Mouse (Mus musculus): ENCODE data around the gene Sctr. TPM values are rescaled to one million over a fixed set of nuclear protein-coding genes. Genes with fewer than 3 reads are reported as not detected.
"Not testable (repeated sequence)": the region's sequence is repeated elsewhere in the genome, so short reads cannot be mapped to it uniquely, and the experiment has no call there.

The Sctr gene
- polyA plus RNA-seq, 1 experiment from 2014 or later: 1.0 TPM

DNA sequence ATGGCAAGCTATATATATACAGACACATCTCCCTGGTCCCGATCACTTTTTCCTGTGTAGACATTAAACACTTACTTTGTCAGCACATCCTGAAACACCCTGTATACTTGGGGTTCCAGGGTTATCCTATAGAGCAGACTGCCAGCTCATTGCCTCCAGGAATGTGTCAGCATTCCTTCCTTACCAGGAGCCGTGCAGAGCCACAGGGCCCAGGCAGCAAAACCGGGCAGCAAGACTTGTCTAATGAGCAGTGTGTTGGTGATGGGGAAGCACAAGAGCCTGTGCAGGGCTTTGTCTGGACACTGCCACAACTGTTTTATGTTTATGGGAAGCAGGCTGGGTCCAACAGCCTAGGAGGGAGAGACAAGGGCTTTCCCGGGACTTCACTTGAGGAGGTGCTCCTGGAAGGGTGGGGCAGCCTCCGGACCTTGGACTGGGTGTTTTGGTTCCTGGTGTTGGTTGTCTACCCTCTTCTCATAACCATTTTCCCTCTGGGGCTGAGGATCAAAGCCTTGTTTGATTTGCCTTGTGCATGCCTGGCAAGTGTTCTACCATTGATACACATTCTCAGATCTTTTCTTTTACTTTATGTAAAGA is 77.3 kb downstream of the Sctr start:
- no peak overlapping the region for H3K4me3 ChIP-seq (ENCODE audit: low read depth, low read length)
- no peak overlapping the region for H3K27ac ChIP-seq (ENCODE audit: low read length)
- H3K4me1 ChIP-seq (ENCODE audit: control insufficient read depth, insufficient read depth, low read length): no peaks in the 10 kb centered on the region
- no peak overlapping the region for H3K9ac ChIP-seq (ENCODE audit: low read depth, low read length)
- WGBS: 61% methylated on average over 5 of the region's 5 CpGs
- H3K36me3 ChIP-seq (ENCODE audit: control insufficient read depth, insufficient read depth, low read length): no peaks in the 10 kb centered on the region
- no peak for ATAC-seq
- H3K9me3 ChIP-seq (replicated peaks; ENCODE audit: control insufficient read depth, low read length, poor library complexity, severe bottlenecking): no peaks in the 10 kb centered on the region
- H3K27me3 ChIP-seq (ENCODE audit: control insufficient read depth, insufficient read depth, low read depth, low read length): no peaks in the 10 kb centered on the region
- H3K4me2 ChIP-seq (ENCODE audit: low read length): no peak overlapping the region

DNA sequence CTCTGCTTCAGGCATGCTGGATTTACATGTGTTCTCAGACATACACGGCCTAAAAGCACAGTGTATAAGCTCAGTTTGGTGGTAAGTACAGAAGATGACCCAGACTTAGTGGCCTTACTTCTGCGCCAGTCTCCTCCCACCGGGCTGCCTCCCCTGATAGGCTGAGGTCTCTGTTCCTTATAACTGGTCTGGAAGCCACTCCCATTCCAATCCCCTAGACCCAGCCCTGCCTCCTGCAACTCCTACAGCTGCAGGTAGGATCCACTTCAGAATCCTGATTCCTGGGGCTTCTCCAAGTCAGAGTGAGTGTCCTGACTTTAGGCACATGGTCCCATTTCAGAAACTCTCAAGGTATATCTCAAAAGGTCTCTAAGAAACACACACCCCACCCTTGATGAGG is 79.0 kb downstream of the Sctr start:
- no peak for ATAC-seq
- Histone ChIP-seq H3K4me2 (ENCODE audit: low read length) (no peak overlapping the region), H3K27ac (ENCODE audit: low read length) (no peak overlapping the region), H3K27me3 (ENCODE audit: control insufficient read depth, insufficient read depth, low read depth, low read length) (no peaks in the 10 kb centered on the region), H3K9ac (ENCODE audit: low read depth, low read length) (no peak overlapping the region), H3K4me3 (ENCODE audit: low read depth, low read length) (no peak overlapping the region), H3K36me3 (ENCODE audit: control insufficient read depth, insufficient read depth, low read length) (no peaks in the 10 kb centered on the region), H3K4me1 (ENCODE audit: control insufficient read depth, insufficient read depth, low read length) (no peaks in the 10 kb centered on the region), H3K9me3 (replicated peaks; ENCODE audit: control insufficient read depth, low read length, poor library complexity, severe bottlenecking) (no peaks in the 10 kb centered on the region)
- whole genome bisulfite sequencing: 75% methylated on average over 3 of the region's 3 CpGs

DNA sequence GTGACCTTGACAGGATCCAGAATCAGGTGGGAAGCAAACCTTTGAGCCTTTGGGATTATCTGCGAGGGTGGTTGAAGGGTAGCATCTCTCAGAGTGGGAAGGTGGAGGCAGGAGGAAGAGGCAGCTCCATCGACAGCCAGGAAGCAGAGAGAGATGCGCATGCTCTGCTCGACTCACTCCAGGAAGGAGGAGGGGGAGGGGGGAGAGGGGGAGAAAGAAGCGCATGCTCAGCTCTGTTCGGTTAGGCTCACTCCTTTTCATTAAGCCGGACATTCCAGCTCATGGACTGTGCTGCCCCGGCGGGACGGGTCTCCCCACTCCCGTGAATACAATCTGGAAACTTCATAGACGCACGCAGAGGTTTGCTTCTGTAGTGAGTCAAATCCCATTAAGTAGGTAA is 80.0 kb downstream of the Sctr start:
- 48% methylated on average over 13 of the region's 13 CpGs for WGBS
- H3K27ac ChIP-seq (ENCODE audit: low read length): no peak overlapping the region
- no peaks in the 10 kb centered on the region for H3K9me3 ChIP-seq (replicated peaks; ENCODE audit: control insufficient read depth, low read length, poor library complexity, severe bottlenecking)
- H3K36me3 ChIP-seq (ENCODE audit: control insufficient read depth, insufficient read depth, low read length): no peaks in the 10 kb centered on the region
- H3K4me3 ChIP-seq (ENCODE audit: low read depth, low read length): no peak overlapping the region
- H3K4me2 ChIP-seq (ENCODE audit: low read length): no peak overlapping the region
- H3K4me1 ChIP-seq (ENCODE audit: control insufficient read depth, insufficient read depth, low read length): no peaks in the 10 kb centered on the region
- no peak overlapping the region for H3K9ac ChIP-seq (ENCODE audit: low read depth, low read length)
- H3K27me3 ChIP-seq (ENCODE audit: control insufficient read depth, insufficient read depth, low read depth, low read length): no peaks in the 10 kb centered on the region
- no peak for ATAC-seq

DNA sequence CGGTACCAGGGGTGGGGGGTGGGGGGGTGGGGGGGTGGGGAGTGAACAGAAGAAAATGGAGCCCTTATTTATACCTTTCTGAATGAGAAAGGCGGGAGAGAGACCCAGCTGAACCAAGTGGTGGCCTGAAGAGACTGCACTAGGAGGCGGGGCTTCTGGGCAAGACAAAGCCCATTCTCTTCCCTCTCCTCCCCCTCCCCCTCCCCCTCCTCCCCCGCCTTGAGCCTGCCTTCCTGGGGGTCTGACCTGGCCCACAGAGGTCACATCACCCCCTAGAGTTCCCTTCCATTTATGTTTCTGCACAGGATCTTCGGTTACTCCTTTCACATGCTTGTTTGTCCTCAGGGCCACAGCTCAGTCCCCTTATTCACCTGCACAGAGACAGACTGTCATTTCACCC is 82.5 kb downstream of the Sctr start:
- peaks cover 3% of the 10 kb centered on the region; the same call in 1 of the 2 replicates for H3K9me3 ChIP-seq (replicated peaks; ENCODE audit: control insufficient read depth, low read length, poor library complexity, severe bottlenecking)
- H3K36me3 ChIP-seq (ENCODE audit: control insufficient read depth, insufficient read depth, low read length): no peaks in the 10 kb centered on the region
- H3K27ac ChIP-seq (ENCODE audit: low read length): no peak overlapping the region
- no peaks in the 10 kb centered on the region for H3K4me1 ChIP-seq (ENCODE audit: control insufficient read depth, insufficient read depth, low read length)
- no peak overlapping the region for H3K4me2 ChIP-seq (ENCODE audit: low read length)
- no peak for ATAC-seq
- H3K4me3 ChIP-seq (ENCODE audit: low read depth, low read length): no peak overlapping the region
- no peaks in the 10 kb centered on the region for H3K27me3 ChIP-seq (ENCODE audit: control insufficient read depth, insufficient read depth, low read depth, low read length)
- no peak overlapping the region for H3K9ac ChIP-seq (ENCODE audit: low read depth, low read length)
- 12% methylated on average over 5 of the region's 5 CpGs for WGBS

DNA sequence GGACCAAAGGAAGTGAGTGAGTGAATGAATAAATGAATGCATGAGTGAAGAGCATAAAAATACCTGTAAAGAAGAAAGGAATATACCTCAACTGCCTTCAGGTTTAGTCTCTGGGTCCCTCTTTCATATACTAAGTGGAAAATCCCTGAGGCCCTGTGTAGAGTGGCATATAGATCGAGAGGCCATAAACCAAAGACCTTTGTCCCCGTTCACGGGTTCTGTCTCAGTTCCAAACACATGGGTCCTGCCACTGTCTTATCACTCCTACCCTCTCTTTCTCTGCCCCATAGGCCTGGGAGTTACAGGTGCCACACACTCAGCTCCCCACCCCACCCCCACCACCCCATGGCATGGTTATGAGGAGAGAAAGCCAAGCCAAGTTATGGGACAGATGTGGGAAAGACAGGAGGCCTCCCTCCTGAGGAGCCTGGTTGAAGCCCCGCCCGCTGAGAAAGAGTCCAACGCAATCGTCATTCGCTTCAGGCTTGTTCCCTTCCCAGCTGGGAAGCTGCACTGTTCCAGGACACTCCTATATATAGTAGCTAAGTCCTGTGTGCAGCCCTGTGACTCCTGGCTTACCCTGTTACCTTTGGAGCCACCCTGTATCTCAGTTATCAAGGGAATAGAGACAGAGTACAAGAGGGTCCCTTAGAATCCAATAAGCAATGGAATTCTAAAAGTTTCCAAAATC is 84.3 kb downstream of the Sctr start:
- Histone ChIP-seq H3K36me3 (ENCODE audit: control insufficient read depth, insufficient read depth, low read length) (no peaks in the 10 kb centered on the region), H3K4me2 (ENCODE audit: low read length) (no peak overlapping the region), H3K4me1 (ENCODE audit: control insufficient read depth, insufficient read depth, low read length) (no peaks in the 10 kb centered on the region), H3K9ac (ENCODE audit: low read depth, low read length) (no peak overlapping the region), H3K9me3 (replicated peaks; ENCODE audit: control insufficient read depth, low read length, poor library complexity, severe bottlenecking) (peaks cover 3% of the 10 kb centered on the region; the same call in 1 of the 2 replicates), H3K4me3 (ENCODE audit: low read depth, low read length) (no peak overlapping the region), H3K27me3 (ENCODE audit: control insufficient read depth, insufficient read depth, low read depth, low read length) (no peaks in the 10 kb centered on the region), H3K27ac (ENCODE audit: low read length) (no peak overlapping the region)
- 89% methylated on average over 8 of the region's 8 CpGs for WGBS
- no peak for ATAC-seq

DNA sequence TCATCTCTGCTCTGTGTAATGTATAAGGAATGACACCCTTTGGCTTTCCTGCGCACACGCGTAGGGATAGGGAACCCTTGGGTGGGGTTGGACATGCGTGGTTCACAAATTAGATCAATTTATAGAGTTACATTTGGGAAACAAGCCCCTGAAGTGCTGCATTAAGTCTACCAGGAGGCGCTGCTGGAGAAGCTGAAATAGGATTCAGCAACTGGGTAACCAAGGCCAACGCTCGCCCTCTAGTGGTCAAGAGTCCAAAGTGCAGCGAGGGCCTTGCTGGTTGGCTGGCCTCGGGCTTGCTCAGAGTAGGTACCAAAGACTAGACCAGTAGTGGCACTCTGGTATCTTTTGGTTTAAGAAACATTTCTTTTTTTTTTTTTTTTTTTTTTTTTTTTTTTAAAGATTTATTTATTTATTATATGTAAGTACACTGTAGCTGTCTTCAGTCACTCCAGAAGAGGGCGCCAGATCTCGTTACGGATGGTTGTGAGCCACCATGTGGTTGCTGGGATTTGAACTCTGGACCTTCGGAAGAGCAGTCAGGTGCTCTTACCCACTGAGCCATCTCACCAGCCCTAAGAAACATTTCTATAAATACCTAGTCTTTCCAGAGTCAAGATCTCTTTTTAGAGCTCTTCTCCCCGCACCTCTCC is 86.9 kb downstream of the Sctr start:
- H3K27me3 ChIP-seq (ENCODE audit: control insufficient read depth, insufficient read depth, low read depth, low read length); H3K4me3 ChIP-seq (ENCODE audit: low read depth, low read length); H3K9ac ChIP-seq (ENCODE audit: low read depth, low read length); H3K27ac ChIP-seq (ENCODE audit: low read length); H3K4me2 ChIP-seq (ENCODE audit: low read length); ATAC-seq; H3K4me1 ChIP-seq (ENCODE audit: control insufficient read depth, insufficient read depth, low read length); H3K9me3 ChIP-seq (replicated peaks; ENCODE audit: control insufficient read depth, low read length, poor library complexity, severe bottlenecking); H3K36me3 ChIP-seq (ENCODE audit: control insufficient read depth, insufficient read depth, low read length): not testable (repeated sequence)
- 54% methylated on average over 11 of the region's 14 CpGs for WGBS

DNA sequence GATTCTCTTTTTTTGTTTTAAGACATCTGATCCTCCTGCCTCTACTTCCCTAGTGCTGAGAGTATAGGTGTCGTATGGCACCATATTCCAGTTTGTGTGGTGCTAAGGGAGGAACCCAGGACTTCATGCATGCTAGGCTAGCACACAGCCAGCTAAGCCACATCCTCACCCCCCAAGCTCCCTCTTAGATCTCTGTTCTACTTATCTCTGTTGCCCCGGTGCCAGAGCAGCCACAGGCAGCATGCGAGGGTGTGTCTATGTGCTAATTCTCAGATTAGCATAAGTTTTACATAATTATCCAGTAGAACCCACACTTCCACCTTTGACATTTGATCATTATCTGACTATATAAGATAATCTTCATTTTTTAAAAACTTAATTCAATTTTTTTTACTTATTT is 88.2 kb downstream of the Sctr start:
- no peaks in the 10 kb centered on the region for H3K27me3 ChIP-seq (ENCODE audit: control insufficient read depth, insufficient read depth, low read depth, low read length)
- peaks cover 3% of the 10 kb centered on the region; the same call in 1 of the 2 replicates for H3K9me3 ChIP-seq (replicated peaks; ENCODE audit: control insufficient read depth, low read length, poor library complexity, severe bottlenecking)
- H3K4me2 ChIP-seq (ENCODE audit: low read length): no peak overlapping the region
- no peak overlapping the region for H3K4me3 ChIP-seq (ENCODE audit: low read depth, low read length)
- 52% methylated on average over 3 of the region's 3 CpGs for WGBS
- no peaks in the 10 kb centered on the region for H3K4me1 ChIP-seq (ENCODE audit: control insufficient read depth, insufficient read depth, low read length)
- H3K9ac ChIP-seq (ENCODE audit: low read depth, low read length): no peak overlapping the region
- H3K27ac ChIP-seq (ENCODE audit: low read length): no peak overlapping the region
- H3K36me3 ChIP-seq (ENCODE audit: control insufficient read depth, insufficient read depth, low read length): no peaks in the 10 kb centered on the region
- ATAC-seq: no peak

DNA sequence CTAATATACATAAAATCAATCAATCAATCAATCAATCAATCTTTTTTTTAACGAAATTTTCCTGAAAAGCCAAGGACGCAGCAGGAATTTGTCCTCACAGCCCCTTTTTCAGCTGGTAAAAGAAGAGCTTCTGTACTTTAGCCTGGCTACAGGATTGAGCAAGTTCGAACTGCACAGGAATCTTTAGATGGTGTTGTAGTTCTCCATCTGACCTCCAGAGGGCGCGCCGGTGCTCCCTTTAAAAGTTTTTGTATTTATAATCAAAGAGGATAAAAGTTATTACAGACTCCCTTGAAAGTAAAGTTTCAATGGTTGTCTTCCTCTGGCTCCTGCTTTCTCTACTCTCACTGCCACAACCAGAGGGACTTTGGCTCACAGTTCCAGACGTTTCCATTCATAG is 91.6 kb downstream of the Sctr start:
- whole genome bisulfite sequencing: 12% methylated on average over 7 of the region's 7 CpGs
- H3K9me3 ChIP-seq (replicated peaks; ENCODE audit: control insufficient read depth, low read length, poor library complexity, severe bottlenecking): no peaks in the 10 kb centered on the region

DNA sequence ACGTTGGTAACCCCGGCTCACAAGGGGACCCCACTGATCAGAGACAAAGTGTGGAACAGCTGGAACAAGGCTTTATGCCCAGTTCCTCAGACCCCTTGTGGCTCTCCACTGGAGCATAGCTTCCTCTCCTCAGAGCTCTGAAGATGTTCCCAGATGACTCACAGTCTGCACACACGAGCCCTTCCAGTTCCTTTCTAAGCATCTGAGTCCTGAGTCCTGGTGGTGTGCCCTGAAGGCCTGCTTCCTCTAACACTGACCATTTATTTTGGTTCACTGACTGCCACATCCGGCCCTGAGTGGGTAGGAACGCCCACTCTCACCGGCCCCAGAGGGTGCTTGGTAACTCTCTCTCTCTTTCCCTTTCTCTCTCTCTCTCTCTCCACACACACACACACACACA is 92.8 kb downstream of the Sctr start:
- Histone ChIP-seq H3K4me3 (ENCODE audit: low read depth, low read length) (no peak overlapping the region), H3K4me2 (ENCODE audit: low read length) (no peak overlapping the region), H3K4me1 (ENCODE audit: control insufficient read depth, insufficient read depth, low read length) (no peaks in the 10 kb centered on the region), H3K36me3 (ENCODE audit: control insufficient read depth, insufficient read depth, low read length) (no peaks in the 10 kb centered on the region), H3K9me3 (replicated peaks; ENCODE audit: control insufficient read depth, low read length, poor library complexity, severe bottlenecking) (no peaks in the 10 kb centered on the region), H3K27ac (ENCODE audit: low read length) (no peak overlapping the region), H3K27me3 (ENCODE audit: control insufficient read depth, insufficient read depth, low read depth, low read length) (no peaks in the 10 kb centered on the region), H3K9ac (ENCODE audit: low read depth, low read length) (no peak overlapping the region)
- no peak for ATAC-seq
- WGBS: 65% methylated on average over 6 of the region's 6 CpGs

More for the DNA sequence above, 91.6 kb downstream of the Sctr start:
- Histone ChIP-seq H3K4me2 (ENCODE audit: low read length) (no peak overlapping the region), H3K9ac (ENCODE audit: low read depth, low read length) (no peak overlapping the region), H3K4me1 (ENCODE audit: control insufficient read depth, insufficient read depth, low read length) (no peaks in the 10 kb centered on the region), H3K4me3 (ENCODE audit: low read depth, low read length) (no peak overlapping the region), H3K27me3 (ENCODE audit: control insufficient read depth, insufficient read depth, low read depth, low read length) (no peaks in the 10 kb centered on the region), H3K27ac (ENCODE audit: low read length) (no peak overlapping the region), H3K36me3 (ENCODE audit: control insufficient read depth, insufficient read depth, low read length) (no peaks in the 10 kb centered on the region)
- ATAC-seq: no peak

Measured in midbrain, embryonic 16.5 days (tissue).